Mouse (Mus musculus) kidney, adult 2 months (tissue): ENCODE results near the gene March10.

Source experiments
- CTCF ChIP-seq: fragments of 200-500 bp; conservative IDR thresholded peaks from 2 replicates; pipeline ENCODE4 v1.5.1; 2011; ENCODE audit warnings: low read depth, mild to moderate bottlenecking, control low read depth, low read length, moderate library complexity, mixed read lengths; ENCODE audit not compliant: insufficient read depth, insufficient read length
- POLR2A ChIP-seq: fragments of 200-500 bp; IDR thresholded peaks from one replicate; pipeline ENCODE4 v1.6.1; 2011; ENCODE audit warnings: low read depth, low read length, control low read depth

DNA sequence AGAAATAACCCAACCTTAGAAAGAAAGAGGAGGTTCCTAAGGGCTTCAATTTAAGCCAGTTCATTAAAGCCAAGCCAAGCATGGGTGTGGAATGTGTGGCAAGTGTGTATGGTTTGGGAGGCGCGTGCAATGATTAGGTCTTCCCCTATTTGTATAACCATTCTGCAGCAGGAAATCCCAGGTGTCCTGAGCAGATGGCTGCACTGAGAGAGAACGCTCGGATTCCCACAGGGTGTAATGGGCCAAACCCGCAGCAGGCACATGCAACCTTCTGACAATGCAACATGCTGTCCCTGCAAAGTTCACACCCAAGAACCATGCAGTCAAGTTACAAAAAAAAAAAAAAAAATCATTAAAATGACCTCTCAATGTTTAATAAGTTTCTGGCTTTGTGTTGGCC is 10.8 kb downstream of the March10 start:
- TF ChIP-seq CTCF (no peak), POLR2A (no peak)
